Mouse (Mus musculus) E14TG2a.4 (cell line): ENCODE data around the gene Zkscan17.

Source experiments
- CTCF ChIP-seq: conservative IDR thresholded peaks from 2 replicates; pipeline ENCODE4 v1.5.1; 2014; ENCODE audit warnings: low read length
- POU5F1 ChIP-seq: IDR thresholded peaks from 2 replicates; pipeline ENCODE4 v1.6.1; 2014; ENCODE audit warnings: low read length, borderline replicate concordance

DNA sequence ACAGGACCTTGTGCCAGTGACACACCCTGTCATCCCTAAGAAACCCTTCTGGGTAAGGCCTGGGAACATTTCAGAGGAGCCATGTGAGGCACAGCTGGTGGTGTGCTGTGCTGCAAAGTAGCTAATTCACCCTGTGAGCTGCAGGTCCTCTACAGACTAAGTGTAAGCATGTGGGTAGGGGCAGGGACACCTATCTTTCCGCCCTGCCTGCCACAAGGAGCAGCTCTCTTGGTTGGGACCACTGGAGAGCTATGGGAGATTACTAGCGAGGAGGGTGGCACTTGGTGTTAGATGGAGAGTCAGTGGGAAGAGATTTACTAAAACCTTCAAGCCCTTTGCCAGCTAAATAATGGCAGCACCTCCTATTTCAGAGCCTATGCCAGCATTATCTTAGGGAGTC lies 69.7 kb downstream of the Zkscan17 start:
- no peak for TF ChIP-seq CTCF
- no peak for TF ChIP-seq POU5F1
